Mouse (Mus musculus) stomach, postnatal 0 days (tissue): ENCODE results near the gene Dock1.

Source experiments
- CTCF ChIP-seq: IDR thresholded peaks from 2 replicates; pipeline ENCODE4 v1.5.1; 2016; ENCODE audit warnings: antibody characterized with exemption, low read depth, mild to moderate bottlenecking, moderate library complexity
- EP300 ChIP-seq: optimal IDR thresholded peaks from 2 replicates; pipeline ENCODE3; 2016; ENCODE audit warnings: antibody characterized with exemption

GRCm38 (mm10) chr7:134665642-134666282, 4.7 kb upstream of the Dock1 start:
- no peak for TF ChIP-seq CTCF
- TF ChIP-seq EP300, result no peak
